Mouse (Mus musculus) kidney, adult 2 months (tissue): ENCODE measurements at regions not wholly inside any gene's neighbourhood (a gene's known extent, or its start where the extent isn't known, plus 50 kb on each side); places are given as distances from the start of the nearest gene placed in this dataset.

ENCODE experiments used
- CTCF ChIP-seq: fragments of 200-500 bp; conservative IDR thresholded peaks from 2 replicates; pipeline ENCODE4 v1.5.1; 2011; ENCODE audit warnings: low read depth, mild to moderate bottlenecking, control low read depth, low read length, moderate library complexity, mixed read lengths; ENCODE audit not compliant: insufficient read depth, insufficient read length
- POLR2A ChIP-seq: fragments of 200-500 bp; IDR thresholded peaks from one replicate; pipeline ENCODE4 v1.6.1; 2011; ENCODE audit warnings: low read depth, low read length, control low read depth

DNA sequence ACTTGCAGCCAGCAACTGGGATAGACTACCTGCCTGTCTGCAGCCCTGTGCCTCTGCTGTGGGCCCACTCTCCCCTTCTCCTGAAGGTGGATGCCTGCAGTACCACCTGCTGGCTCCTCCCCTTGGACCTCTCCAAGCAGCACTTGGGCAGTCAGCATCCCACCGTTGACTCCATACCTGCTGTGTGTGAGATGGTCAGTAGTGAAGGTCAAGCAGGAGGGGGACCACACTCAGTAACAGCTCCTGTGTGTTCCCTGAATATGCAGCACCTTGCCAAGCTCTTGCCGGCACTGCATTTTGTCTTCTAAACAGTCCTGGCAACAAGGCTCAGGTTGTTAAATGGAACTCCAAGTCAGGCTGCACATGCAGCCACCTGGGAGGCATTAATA, 71.6 kb upstream of the Sesn3 start:
- TF ChIP-seq CTCF, result no peak
- TF ChIP-seq POLR2A, result no peak
